Mouse (Mus musculus) heart, postnatal 14 days (tissue): ENCODE results near the gene Gm37240. TPM values are rescaled to one million over a fixed set of nuclear protein-coding genes. Genes with fewer than 3 reads are reported as not detected.
A peak's percentile ranks its signal among the peaks of the same experiment; 100 is the strongest.
"Not testable (repeated sequence)": the region's sequence is repeated elsewhere in the genome, so short reads cannot be mapped to it uniquely, and the experiment has no call there.

Source experiments
- DNase-seq, 2 experiments: peaks; one replicate each; pipeline ENCODE4 v3.0.0; 2021 to 2022
- intact Hi-C: fragments of 180-260 bp; cut with DNase I; formaldehyde crosslinking; loops from one replicate; pipeline ENCODE4 v1.15.1; 2025
- total RNA-seq, 2 experiments: library from RNA; stranded (reverse); gene quantifications; 2 replicates each; pipeline ENCODE4 v1.2.3; 2021

The Gm37240 gene
- total RNA-seq, 2 experiments from 2014 or later, result 39.0 to 42.7 TPM

GRCm38 (mm10) chr3:84594894-84595676 is 1292.2 kb downstream of the Gm37240 start:
- no peak for DNase-seq
- intact Hi-C loops, result no loop called here

- DNase-seq, result no peak
- intact Hi-C loops, result no loop called here
Measured at GRCm38 (mm10) chr3:84593274-84593673, 1294.0 kb downstream of the Gm37240 start, which contains the start of gene Tigd4. Gene Tigd4, plus strand, starts transcription at chr3:84593574.

DNA sequence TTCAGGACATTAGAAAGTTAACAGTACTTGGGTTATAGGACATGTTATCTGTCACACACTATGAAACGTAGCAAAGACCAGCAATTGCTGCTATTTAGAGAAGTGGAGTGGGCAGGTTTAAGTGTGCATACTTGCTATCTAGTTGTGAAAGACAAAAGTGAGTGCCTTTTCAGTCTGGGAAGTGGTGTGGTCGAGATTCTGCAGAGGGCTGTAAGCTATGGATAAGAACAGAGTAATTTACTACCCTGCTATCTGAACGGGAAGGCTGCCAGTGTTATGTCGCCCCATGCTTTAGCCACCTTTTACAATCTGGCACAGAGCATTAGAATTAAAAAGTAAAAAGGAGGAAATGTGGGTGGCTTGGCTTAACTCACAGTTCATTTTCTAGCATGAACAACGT is 1300.6 kb downstream of the Gm37240 start:
- intact Hi-C loops, result no loop called here
- DNase-seq, result no peak

GRCm38 (mm10) chr3:84582913-84583276 is 1304.4 kb downstream of the Gm37240 start:
- intact Hi-C loops, result no loop called here
- no peak for DNase-seq

DNA sequence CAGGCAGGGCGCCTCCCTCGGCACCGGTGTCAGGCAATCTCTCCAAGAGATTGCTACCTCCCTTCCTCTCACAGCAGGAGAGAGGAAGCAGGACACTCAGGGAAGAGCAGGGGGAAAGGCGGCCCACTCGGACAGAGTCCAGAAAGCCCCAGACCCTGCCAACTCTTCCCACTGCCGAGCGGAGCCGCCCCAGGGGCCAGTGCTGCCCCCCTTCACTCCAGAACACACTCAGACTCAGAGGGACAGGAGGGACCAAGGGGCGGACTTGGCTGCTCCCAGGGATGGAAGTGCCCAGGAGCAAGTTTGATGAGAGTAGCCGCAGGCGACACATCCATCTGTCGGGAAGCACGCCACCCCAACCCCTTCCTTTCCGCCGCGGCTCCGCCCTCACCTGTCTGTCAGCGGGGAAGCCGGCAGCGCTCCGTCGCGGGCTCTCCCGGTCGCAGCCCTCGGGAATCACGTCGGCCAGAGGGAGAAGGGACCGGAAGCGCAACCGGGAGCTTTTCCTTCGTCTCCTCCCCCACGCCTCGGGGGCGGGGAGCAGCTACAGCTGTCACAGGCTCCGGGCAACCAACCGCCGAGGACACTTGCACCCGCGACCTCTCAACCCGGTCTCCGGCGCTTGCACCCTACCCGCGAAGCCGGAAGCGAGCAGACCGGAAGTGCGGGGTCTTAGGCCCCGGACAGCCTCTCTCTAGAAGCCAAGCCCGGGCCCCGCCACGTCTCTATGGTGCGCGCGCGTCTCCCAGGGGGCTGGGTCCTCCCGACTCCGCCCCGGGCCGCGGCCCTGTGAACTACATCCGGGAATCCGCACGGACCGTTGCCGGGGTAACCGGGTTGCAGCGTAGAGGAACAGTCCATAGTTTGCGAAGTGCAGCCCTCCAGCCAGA is 1305.0 kb downstream of the Gm37240 start, which contains the start of gene Arfip1:
TSS of gene Arfip1 (minus strand) at position 603 of the 890 bp plus-strand sequence.
- intact Hi-C loops, result no loop called here
- peak; percentile 97 to 99 for DNase-seq

DNA sequence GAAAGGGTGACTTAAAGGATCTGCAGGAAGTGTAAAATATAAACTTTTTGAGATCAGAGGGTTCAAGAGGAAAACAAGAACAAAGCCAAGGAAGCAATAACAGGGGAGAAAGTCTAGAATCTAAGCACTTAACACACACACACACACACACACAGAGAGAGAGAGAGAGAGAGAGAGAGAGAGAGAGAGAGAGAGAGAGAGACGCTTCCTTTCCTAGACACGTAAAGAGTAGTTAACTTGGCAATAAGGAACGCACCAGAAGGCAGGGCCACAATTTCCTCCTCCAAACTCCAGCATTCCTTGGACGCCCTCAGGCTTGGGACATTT is 1305.7 kb downstream of the Gm37240 start:
- DNase-seq, result no peak
- intact Hi-C loops, result no loop called here

- DNase-seq, result no peak
- intact Hi-C loops, result no loop called here
Measured at GRCm38 (mm10) chr3:84580716-84581115, 1306.6 kb downstream of the Gm37240 start.

DNA sequence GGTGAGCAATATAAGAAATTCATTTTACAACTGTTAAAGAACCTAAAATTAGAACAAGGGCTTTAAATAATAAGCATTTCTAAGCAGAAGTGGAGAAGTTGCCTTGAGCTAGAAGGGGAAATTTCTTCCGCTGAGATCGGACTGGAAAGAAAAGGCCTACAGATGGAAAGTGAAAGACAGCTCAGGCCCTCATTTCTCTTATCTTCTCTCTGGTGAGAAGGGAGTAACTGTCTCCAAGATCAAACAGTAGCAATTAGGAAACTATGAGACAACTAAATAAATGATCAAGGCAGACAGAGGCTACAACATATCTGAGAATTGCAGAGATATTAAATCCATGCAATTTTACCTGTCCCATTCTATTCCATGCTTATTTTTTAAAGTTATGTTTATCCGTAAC is 1316.8 kb downstream of the Gm37240 start:
- intact Hi-C loops, result no loop called here
- no peak for DNase-seq

DNA sequence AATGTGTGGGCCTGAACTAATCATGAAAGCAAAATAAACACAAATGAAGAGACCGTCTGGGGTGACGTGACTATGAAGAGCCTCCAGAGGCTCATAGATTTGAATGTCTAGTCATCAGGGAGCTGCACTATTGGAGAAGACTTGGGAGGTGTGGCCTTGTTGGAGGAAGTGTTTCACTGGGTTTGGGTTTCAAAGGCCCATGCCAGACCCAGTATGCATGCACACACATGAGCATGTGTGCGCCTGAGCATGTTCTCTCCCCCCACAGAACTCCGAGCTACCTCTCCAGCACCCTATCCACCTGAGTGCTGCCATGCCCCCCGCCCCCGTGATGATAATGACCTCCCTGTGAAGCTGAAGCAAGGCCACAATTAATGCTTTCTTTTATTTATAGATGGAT is 1317.7 kb downstream of the Gm37240 start:
- no peak for DNase-seq
- intact Hi-C loops, result no loop called here

DNA sequence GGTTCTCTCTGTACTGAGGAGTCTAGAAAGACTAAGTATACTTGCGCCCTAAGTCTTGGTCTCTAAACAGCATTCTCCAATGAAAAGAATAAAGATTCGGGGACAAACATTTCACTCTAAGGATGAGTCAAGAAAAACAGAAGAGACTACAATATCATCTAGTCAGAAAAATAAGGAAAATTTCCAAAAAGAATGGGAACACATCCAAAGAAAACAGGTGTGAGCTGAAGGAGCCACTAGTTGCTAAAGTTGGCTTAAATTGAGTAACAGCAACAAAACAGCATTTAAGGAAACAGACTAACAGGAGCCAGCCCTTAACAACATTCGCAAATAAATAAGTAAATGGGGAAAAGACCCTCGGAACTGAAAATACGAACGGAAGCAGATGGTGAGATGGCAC is 1318.8 kb downstream of the Gm37240 start:
- intact Hi-C loops, result no loop called here
- DNase-seq, result no peak

- DNase-seq, result no peak
- intact Hi-C loops, result no loop called here
Measured at GRCm38 (mm10) chr3:84563415-84563814, 1323.9 kb downstream of the Gm37240 start.

DNA sequence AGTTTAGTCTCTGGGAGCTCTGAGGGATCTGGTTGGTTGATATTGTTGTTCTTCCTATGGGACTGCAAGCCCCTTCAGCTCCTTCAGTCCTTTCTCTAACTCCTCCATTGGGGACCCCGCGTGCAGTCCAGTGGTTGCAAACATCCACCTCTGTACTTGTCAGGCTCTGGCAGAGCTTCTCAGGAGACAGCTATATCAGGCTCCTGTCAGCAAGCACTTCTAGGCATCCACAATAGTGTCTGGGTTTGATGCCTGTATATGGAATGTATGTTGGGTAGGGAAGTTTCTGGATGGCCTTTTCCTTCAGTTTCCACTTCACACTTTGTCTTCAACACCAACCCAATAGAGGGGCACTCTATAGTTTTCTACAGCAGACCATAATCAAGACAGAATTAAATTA is 1324.4 kb downstream of the Gm37240 start:
- intact Hi-C loops, DNase-seq: not testable (repeated sequence)

- intact Hi-C loops, result no loop called here
- DNase-seq, result no peak
Measured at GRCm38 (mm10) chr3:84558301-84558700, 1329.0 kb downstream of the Gm37240 start.

DNA sequence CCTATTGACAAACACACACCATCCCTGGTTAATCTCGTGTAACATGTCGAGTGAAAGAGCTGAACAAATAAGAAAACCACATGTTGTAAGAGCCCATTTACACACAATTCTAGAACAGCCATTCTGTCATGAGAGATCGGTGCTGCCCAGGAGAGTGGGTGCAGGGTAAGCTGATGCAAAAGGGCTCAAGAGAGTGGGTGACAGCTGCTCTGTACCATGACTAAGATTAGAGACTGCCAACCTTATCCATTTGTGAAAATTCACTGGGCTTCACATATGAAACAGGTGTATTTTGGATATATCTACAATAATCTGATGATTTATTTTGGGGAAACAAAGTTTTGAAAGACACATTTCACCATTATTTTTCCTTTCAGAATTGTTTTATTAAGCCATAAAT is 1331.5 kb downstream of the Gm37240 start:
- intact Hi-C loops, result no loop called here

GRCm38 (mm10) chr3:84547177-84547576 is 1340.1 kb downstream of the Gm37240 start:
- intact Hi-C loops, result loop anchor here (10.0 kb wide), 1 partner anchor 232 kb away; no protein-coding TSS in a partner anchor
- no peak for DNase-seq

More for the DNA sequence above, 1331.5 kb downstream of the Gm37240 start:
- DNase-seq, result no peak

- peak; percentile 61 to 77 for DNase-seq
- intact Hi-C loops, result loop anchor here (1.0 to 10.0 kb wide), 4 partner anchors 190 to 365 kb away; no protein-coding TSS in a partner anchor
Measured at GRCm38 (mm10) chr3:84542450-84542849, 1344.9 kb downstream of the Gm37240 start.

GRCm38 (mm10) chr3:84541881-84542280 is 1345.4 kb downstream of the Gm37240 start:
- no peak for DNase-seq
- intact Hi-C loops, result loop anchor here (1.0 to 10.0 kb wide), 4 partner anchors 190 to 365 kb away; no protein-coding TSS in a partner anchor

DNA sequence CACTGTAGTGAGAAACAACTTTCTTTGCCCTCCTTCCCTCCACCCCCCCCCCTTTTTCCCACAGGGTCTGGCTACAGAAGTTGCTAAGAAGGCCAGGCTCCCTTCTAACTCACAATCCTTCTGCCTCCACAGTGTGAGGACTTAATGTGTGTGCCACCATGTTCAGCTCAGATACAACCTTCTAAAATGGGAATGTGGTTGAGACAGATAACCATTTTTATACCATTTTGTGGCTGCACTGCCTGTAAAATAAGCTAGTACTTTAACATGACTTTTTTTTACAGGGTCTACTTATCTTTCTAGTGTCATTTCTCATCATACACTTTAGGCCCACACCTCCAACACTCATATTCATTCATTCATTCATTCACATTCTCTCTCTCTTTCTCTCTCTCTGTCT is 1346.7 kb downstream of the Gm37240 start:
- no peak for DNase-seq
- intact Hi-C loops, result loop anchor here (5.0 to 10.0 kb wide), 2 partner anchors 226 to 363 kb away; no protein-coding TSS in a partner anchor

DNA sequence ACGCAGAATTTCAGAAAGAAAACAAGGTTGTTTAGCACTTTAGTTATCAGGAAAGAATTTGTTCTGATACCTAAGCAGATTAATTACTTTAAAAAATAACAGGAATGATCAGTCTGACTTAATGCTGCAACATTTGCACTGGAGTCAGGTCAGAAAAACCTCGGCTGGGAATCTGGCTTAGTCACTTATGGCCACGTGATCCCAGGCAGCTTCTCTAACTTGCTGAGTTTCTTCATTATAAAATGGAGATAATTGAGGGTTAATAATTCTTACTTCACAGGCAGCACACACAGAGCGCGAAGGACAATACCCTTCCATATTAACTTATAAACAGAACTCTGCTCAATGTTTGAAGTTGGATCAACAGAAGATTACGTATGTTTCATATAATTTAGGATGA is 1350.3 kb downstream of the Gm37240 start:
- intact Hi-C loops, result no loop called here
- DNase-seq, result no peak

DNA sequence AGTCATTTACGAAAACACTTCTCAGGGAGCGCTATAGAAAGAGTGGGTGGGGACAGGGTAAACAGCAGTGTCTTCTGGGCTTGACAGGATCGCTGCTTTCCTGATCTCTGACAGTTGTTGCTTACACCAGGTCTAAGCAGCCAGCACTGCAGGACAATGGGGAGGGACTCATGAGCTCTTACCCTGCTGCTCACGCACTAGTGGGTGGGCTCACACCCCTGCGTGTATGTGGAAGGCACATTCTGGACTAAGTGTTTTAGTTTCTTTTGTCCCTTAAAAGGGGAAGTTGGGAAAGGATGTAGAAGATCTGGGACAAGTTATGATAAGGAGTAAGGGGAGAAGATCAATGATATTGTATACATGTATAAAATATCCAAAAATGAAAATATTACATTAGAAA is 1354.1 kb downstream of the Gm37240 start:
- DNase-seq, result no peak
- intact Hi-C loops, result no loop called here

GRCm38 (mm10) chr3:84529021-84529420 is 1358.3 kb downstream of the Gm37240 start:
- intact Hi-C loops, result no loop called here
- no peak for DNase-seq
